ENCODE assay signal across 25 mouse cellular contexts in genomic region chr1:43568824-43569223, GRCm38 (mm10).
DNase-seq lines count a peak whose midpoint lies in the region; ATAC-seq and TF ChIP-seq lines count a peak whose summit lies in the region.
"Had no signal": no experiment of that assay in that cellular context is flagged by ENCODE, and none has a peak within 500 bp of the region (broad histone marks: within the 10 kb centered on the region; RNA-seq: fewer than 3 reads in every experiment).

No protein-coding gene starts in this region.

- no peaks in the 10 kb centered on the region for H3K79me2 ChIP-seq in myocyte (ENCODE audit: control insufficient read depth, insufficient read depth)

- H3K9ac ChIP-seq in hindbrain, embryonic 12.5 days = no peak overlapping the region
- no peak overlapping the region for H3K9ac ChIP-seq in hindbrain, embryonic 16.5 days (ENCODE audit: low read depth, low read length)
- no peak overlapping the region for H3K9ac ChIP-seq in midbrain, embryonic 15.5 days
- no peak overlapping the region for H3K9ac ChIP-seq in midbrain, postnatal 0 days (replicated peaks; ENCODE audit: low read length, poor library complexity, severe bottlenecking)
- no peak overlapping the region for H3K9ac ChIP-seq in forebrain, embryonic 14.5 days (ENCODE audit: low read length)
- H3K9ac ChIP-seq: kidney, embryonic 15.5 days; limb, embryonic 12.5 days; liver, postnatal 0 days had no signal

- intact Hi-C loops in left cerebral cortex, postnatal 36 days (cut with DNase I) = no loop called here

- no peak for TF ChIP-seq POLR2A in myocyte (IDR thresholded peaks at IDR 0.05; ENCODE audit: insufficient read length, low read depth)

- no peaks in the 10 kb centered on the region for H3K9me3 ChIP-seq in hindbrain, embryonic 12.5 days (replicated peaks)
- no peaks in the 10 kb centered on the region for H3K9me3 ChIP-seq in hindbrain, embryonic 16.5 days (ENCODE audit: control insufficient read depth, low read length)
- H3K9me3 ChIP-seq in midbrain, embryonic 15.5 days = no peaks in the 10 kb centered on the region
- H3K9me3 ChIP-seq in midbrain, postnatal 0 days (ENCODE audit: low read length) = no peaks in the 10 kb centered on the region
- H3K9me3 ChIP-seq in forebrain, embryonic 14.5 days (replicated peaks; ENCODE audit: control insufficient read depth, low read length) = no peaks in the 10 kb centered on the region
- H3K9me3 ChIP-seq: kidney, embryonic 15.5 days; limb, embryonic 12.5 days had no signal

- no peak overlapping the region for H3ac ChIP-seq in myocyte (ENCODE audit: control insufficient read depth, insufficient read length)

- no peaks in the 10 kb centered on the region for H3K27me3 ChIP-seq in hindbrain, embryonic 12.5 days
- no peaks in the 10 kb centered on the region for H3K27me3 ChIP-seq in hindbrain, embryonic 16.5 days (replicated peaks; ENCODE audit: control insufficient read depth, insufficient read depth, low read length)
- no peaks in the 10 kb centered on the region for H3K27me3 ChIP-seq in midbrain, embryonic 15.5 days (replicated peaks)
- H3K27me3 ChIP-seq in midbrain, postnatal 0 days (ENCODE audit: insufficient read depth, low read length) = no peaks in the 10 kb centered on the region
- no peaks in the 10 kb centered on the region for H3K27me3 ChIP-seq in forebrain, embryonic 14.5 days (replicated peaks; ENCODE audit: control insufficient read depth, insufficient read depth, low read length)
- no peaks in the 10 kb centered on the region for H3K27me3 ChIP-seq in myocyte (ENCODE audit: control insufficient read depth, insufficient read depth, insufficient read length)
- H3K27me3 ChIP-seq: kidney, embryonic 15.5 days; limb, embryonic 12.5 days had no signal

- H3K4me1 ChIP-seq in hindbrain, embryonic 12.5 days = peaks cover 10% of the 10 kb centered on the region
- no peaks in the 10 kb centered on the region for H3K4me1 ChIP-seq in hindbrain, embryonic 16.5 days (ENCODE audit: control insufficient read depth, insufficient read depth, low read depth, low read length)
- peaks cover 6% of the 10 kb centered on the region; the same call in 1 of the 2 replicates for H3K4me1 ChIP-seq in midbrain, embryonic 15.5 days
- H3K4me1 ChIP-seq in midbrain, postnatal 0 days (ENCODE audit: insufficient read depth, low read length) = no peaks in the 10 kb centered on the region
- no peaks in the 10 kb centered on the region for H3K4me1 ChIP-seq in forebrain, embryonic 14.5 days (ENCODE audit: control insufficient read depth, insufficient read depth, low read length)
- H3K4me1 ChIP-seq: kidney, embryonic 15.5 days; limb, embryonic 12.5 days had no signal

- H3K4me2 ChIP-seq in hindbrain, embryonic 12.5 days (replicated peaks) = no peak overlapping the region
- H3K4me2 ChIP-seq in hindbrain, embryonic 16.5 days (ENCODE audit: low read length) = no peak overlapping the region
- H3K4me2 ChIP-seq in midbrain, embryonic 15.5 days = no peak overlapping the region
- no peak overlapping the region for H3K4me2 ChIP-seq in midbrain, postnatal 0 days (ENCODE audit: low read depth, low read length, poor library complexity, severe bottlenecking)
- H3K4me2 ChIP-seq in forebrain, embryonic 14.5 days (ENCODE audit: low read length) = no peak overlapping the region
- H3K4me2 ChIP-seq in myocyte (ENCODE audit: low read depth) = peak overlapping the region; percentile 30
- H3K4me2 ChIP-seq: kidney, embryonic 15.5 days; limb, embryonic 12.5 days; liver, embryonic 11.5 days had no signal

- H3K36me3 ChIP-seq in hindbrain, embryonic 12.5 days = peaks cover 11% of the 10 kb centered on the region
- no peaks in the 10 kb centered on the region; the same call in 1 of the 2 replicates for H3K36me3 ChIP-seq in hindbrain, embryonic 16.5 days (ENCODE audit: control insufficient read depth, insufficient read depth, low read length)
- no peaks in the 10 kb centered on the region for H3K36me3 ChIP-seq in midbrain, embryonic 15.5 days (replicated peaks)
- H3K36me3 ChIP-seq in midbrain, postnatal 0 days (ENCODE audit: insufficient read depth, low read length) = no peaks in the 10 kb centered on the region; the same call in 1 of the 2 replicates
- H3K36me3 ChIP-seq in forebrain, embryonic 14.5 days (ENCODE audit: control insufficient read depth, insufficient read depth, low read length) = peaks cover 14% of the 10 kb centered on the region; the same call in 1 of the 2 replicates
- H3K36me3 ChIP-seq in myocyte (ENCODE audit: control insufficient read depth, insufficient read depth) = no peaks in the 10 kb centered on the region

- WGBS in hindbrain, embryonic 12.5 days = 61% methylated on average over 10 of the region's 10 CpGs
- WGBS in hindbrain, embryonic 16.5 days = 57% methylated on average over 10 of the region's 10 CpGs
- 55% methylated on average over 10 of the region's 10 CpGs for WGBS in midbrain, embryonic 15.5 days
- WGBS in midbrain, postnatal 0 days = 55% methylated on average over 10 of the region's 10 CpGs
- WGBS in forebrain, embryonic 14.5 days = 50% methylated on average over 10 of the region's 10 CpGs

- DNase-seq in midbrain, postnatal 0 days (ENCODE audit: low spot score) = no peak
- DNase-seq in forebrain, embryonic 14.5 days (ENCODE audit: low spot score) = peak; percentile 50
- DNase-seq in left cerebral cortex, postnatal 36 days (ENCODE audit: low spot score in 2 of 2) = no peak
- DNase-seq: adrenal gland, adult 2 months; cerebellum, adult 11-12 months; cerebellum, postnatal 10 days; gastrocnemius, adult 2 months; heart, postnatal 4 days; kidney, postnatal 36 days; layer of hippocampus, postnatal 36 days; liver, postnatal 0 days; thymus, adult 2 months; thymus, postnatal 4 days had no signal

- ATAC-seq in hindbrain, embryonic 12.5 days (ENCODE audit: low FRiP score) = peak; percentile 54; the same call in 1 of the 2 replicates
- ATAC-seq in hindbrain, embryonic 16.5 days = no peak
- ATAC-seq in midbrain, embryonic 15.5 days (replicated peaks) = peak; percentile 52
- no peak for ATAC-seq in midbrain, postnatal 0 days (ENCODE audit: low FRiP score)
- peak; percentile 64; the same call in 1 of the 2 replicates for ATAC-seq in forebrain, embryonic 14.5 days
- ATAC-seq in inflammation-experienced regulatory T-cells, adult 6 months = no peak
- ATAC-seq: intestine, embryonic 16.5 days; liver, postnatal 0 days; lung, postnatal 0 days had no signal

- no peak overlapping the region for H3K4me3 ChIP-seq in hindbrain, embryonic 12.5 days
- no peak overlapping the region for H3K4me3 ChIP-seq in hindbrain, embryonic 16.5 days (ENCODE audit: low read length)
- no peak overlapping the region for H3K4me3 ChIP-seq in midbrain, embryonic 15.5 days
- H3K4me3 ChIP-seq in midbrain, postnatal 0 days (ENCODE audit: low read depth, low read length) = no peak overlapping the region
- no peak overlapping the region for H3K4me3 ChIP-seq in forebrain, embryonic 14.5 days (ENCODE audit: low read depth, low read length)
- H3K4me3 ChIP-seq in myocyte = no peak overlapping the region
- H3K4me3 ChIP-seq: gastrocnemius, adult 2 months; kidney, embryonic 15.5 days; limb, embryonic 12.5 days had no signal

- no peak for TF ChIP-seq CTCF in midbrain, postnatal 0 days (IDR thresholded peaks at IDR 0.05)

- H3K27ac ChIP-seq in hindbrain, embryonic 12.5 days = peak overlapping the region; percentile 57
- no peak overlapping the region for H3K27ac ChIP-seq in hindbrain, embryonic 16.5 days (ENCODE audit: low read depth, low read length)
- 0 out of 2 replicates have a peak overlapping the region, but pooled peaks have one; percentile 29 for H3K27ac ChIP-seq in midbrain, embryonic 15.5 days
- H3K27ac ChIP-seq in midbrain, postnatal 0 days (ENCODE audit: low read depth, low read length) = no peak overlapping the region
- H3K27ac ChIP-seq in forebrain, embryonic 14.5 days (ENCODE audit: low read depth, low read length) = no peak overlapping the region
- H3K27ac ChIP-seq: gastrocnemius, adult 2 months; kidney, embryonic 15.5 days; limb, embryonic 12.5 days; macrophage; stomach, postnatal 0 days had no signal

TF ChIP-seq in myocyte, 11 proteins besides CTCF, POLR2A, EP300 and RAD21:
- peak in 1 of 3 experiments; percentile 20 for TF ChIP-seq MYOD1 (IDR thresholded peaks at IDR 0.05; ENCODE audit: control insufficient read depth in 1 of 3, insufficient read length in 2 of 3, low read depth in 2 of 3)
- no peak for TF ChIP-seq MYOG (IDR thresholded peaks at IDR 0.05; ENCODE audit: control insufficient read depth in 1 of 3, insufficient read depth in 1 of 3, insufficient read length in 2 of 3, low read depth in 2 of 3)

Comparison
In these comparisons a context has a peak if more than half of its experiments do, and no peak if none do; other contexts are left out.
1. ATAC-seq: peak in hindbrain, embryonic 12.5 days (single experiment), midbrain, embryonic 15.5 days (single experiment) and forebrain, embryonic 14.5 days (single experiment); none in hindbrain, embryonic 16.5 days (single experiment), midbrain, postnatal 0 days (single experiment) and inflammation-experienced regulatory T-cells, adult 6 months (single experiment).
2. H3K27ac ChIP-seq: peak in hindbrain, embryonic 12.5 days (single experiment) and midbrain, embryonic 15.5 days (single experiment); none in hindbrain, embryonic 16.5 days (single experiment), midbrain, postnatal 0 days (single experiment) and forebrain, embryonic 14.5 days (single experiment).